Mouse (Mus musculus) C2C12 (cell line): ENCODE data around the gene Gtdc1.

Experiments
- CEBPB ChIP-seq: IDR thresholded peaks from one replicate; pipeline ENCODE4 v1.6.1; 2011; ENCODE audit warnings: low read depth, mild to moderate bottlenecking, control low read depth, moderate library complexity
- CTCF ChIP-seq: IDR thresholded peaks from one replicate; pipeline ENCODE4 v1.5.1; 2011; ENCODE audit not compliant: control insufficient read depth, insufficient read depth, insufficient read length
- MAX ChIP-seq: IDR thresholded peaks from one replicate; pipeline ENCODE4 v1.6.1; 2011; ENCODE audit warnings: mild to moderate bottlenecking, control low read depth
- MYOG ChIP-seq: IDR thresholded peaks from one replicate; pipeline ENCODE4 v1.6.1; 2011; ENCODE audit not compliant: control insufficient read depth, insufficient read length; ENCODE audit errors: extremely low read depth
- USF1 ChIP-seq: IDR thresholded peaks from one replicate; pipeline ENCODE4 v1.6.1; 2011; ENCODE audit warnings: low read depth, mild to moderate bottlenecking, control low read depth, moderate library complexity

GRCm38 (mm10) chr2:44926683-44927481 is 575 bp downstream of the Gtdc1 start:
- TF ChIP-seq CTCF (no peak), CEBPB (no peak), USF1 (no peak), MAX (no peak), MYOG (no peak)
